Comparison of ENCODE assay signal across 39 mouse cellular contexts in genomic region chr13:50590388-50590787, GRCm38 (mm10). TPM values are rescaled to one million over a fixed set of nuclear protein-coding genes. Genes with fewer than 3 reads are reported as not detected.
"Had no signal": no experiment of that assay in that cellular context is flagged by ENCODE, and none has a peak within 500 bp of the region (broad histone marks: within the 10 kb centered on the region; RNA-seq: fewer than 3 reads in every experiment).

No protein-coding gene starts in this region.

RNA-seq across cellular contexts. Expression of gene Gm904, which starts 52.6 kb away (rescaled TPM):
- total RNA-seq: left cerebral cortex, adult 8-10 months; left cerebral cortex, postnatal 10 days; left cerebral cortex, postnatal 14 days; left cerebral cortex, postnatal 25 days; left cerebral cortex, postnatal 36 days; left cerebral cortex, postnatal 4 days; megakaryocyte progenitor cell, adult 5-6 weeks; megakaryocyte, adult 5-6 weeks; megakaryocyte-erythroid progenitor cell, adult 5-6 weeks; midbrain, postnatal 0 days; monocyte, adult 5-6 weeks had no signal
- polyA plus RNA-seq: limb, embryonic 10.5 days; limb, embryonic 11.5 days; limb, embryonic 12.5 days; limb, embryonic 13.5 days; limb, embryonic 14.5 days; limb, embryonic 15.5 days; liver, embryonic 11.5 days; liver, embryonic 12.5 days; liver, embryonic 13.5 days; liver, embryonic 14.5 days; liver, embryonic 15.5 days; liver, embryonic 16.5 days; lung, adult 2 months; lung, embryonic 14.5 days; lung, embryonic 15.5 days; lung, embryonic 16.5 days; lung, postnatal 0 days; macrophage; midbrain, embryonic 10.5 days; midbrain, embryonic 11.5 days; midbrain, embryonic 12.5 days; midbrain, embryonic 13.5 days; midbrain, embryonic 14.5 days; midbrain, embryonic 15.5 days; midbrain, embryonic 16.5 days; midbrain, postnatal 0 days; myocyte; neural tube, embryonic 11.5 days; neural tube, embryonic 12.5 days had no signal
